Mouse (Mus musculus): ENCODE data around the gene Galnt3.

The Galnt3 gene

DNA sequence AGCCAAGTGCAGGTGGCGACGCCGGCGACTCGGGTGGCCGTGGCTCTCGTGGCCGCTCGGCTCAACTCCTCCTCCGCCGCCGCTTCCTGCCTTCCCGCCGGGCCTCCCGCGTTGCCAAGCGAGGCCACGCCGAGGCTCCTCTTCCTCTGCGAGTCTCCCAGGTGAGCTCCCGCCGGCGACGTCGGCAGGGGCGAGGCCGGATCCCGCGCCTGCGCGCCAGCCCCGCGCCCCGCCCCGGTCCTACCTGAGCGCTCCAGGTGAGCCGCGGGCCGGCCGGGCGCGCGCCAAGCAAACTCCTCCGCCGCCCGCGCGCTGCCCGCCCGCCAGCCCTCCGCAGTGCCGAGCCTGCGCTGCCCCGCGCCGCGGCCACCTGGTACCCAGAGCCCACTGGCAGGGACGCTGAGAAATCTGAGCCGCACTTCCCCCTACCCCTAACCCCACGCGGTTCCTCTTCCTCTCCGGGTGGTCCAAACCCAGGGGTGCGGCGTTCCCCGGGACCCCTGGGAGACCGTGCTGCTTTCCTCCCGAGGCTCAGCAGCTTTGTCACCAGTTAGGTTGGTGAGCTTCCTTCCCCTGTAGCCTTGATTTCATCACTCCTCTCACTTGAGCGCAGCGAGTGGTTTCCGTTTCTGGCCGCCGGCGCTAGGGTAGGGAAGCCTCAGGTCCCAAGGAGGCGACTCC is at the start of gene Galnt3:
TSS of gene Galnt3 (minus strand) at position 404 of the 681 bp plus-strand sequence.
- DNase-seq (ENCODE audit: low read depth): no peak

DNA sequence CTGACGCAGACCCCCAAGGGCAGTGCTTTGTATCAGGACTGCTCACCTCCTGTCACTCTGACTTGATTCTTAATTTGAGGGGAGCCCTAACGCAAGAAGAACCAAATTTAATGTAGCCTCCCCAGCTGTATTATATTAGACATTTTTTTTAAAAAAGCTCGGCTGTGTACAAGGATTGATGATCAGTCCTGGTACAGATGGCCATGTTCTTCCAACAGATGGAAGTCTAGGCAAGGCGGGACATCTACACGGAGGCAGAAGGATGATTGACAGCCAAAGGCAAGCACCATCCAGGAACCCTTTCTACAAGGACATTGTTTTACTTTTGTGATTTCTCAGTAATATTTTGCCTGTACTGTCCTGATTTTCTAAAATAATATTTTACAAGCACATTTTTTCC is 48.3 kb upstream of the Galnt3 start:
- DNase-seq (ENCODE audit: low read depth): no peak

DNA sequence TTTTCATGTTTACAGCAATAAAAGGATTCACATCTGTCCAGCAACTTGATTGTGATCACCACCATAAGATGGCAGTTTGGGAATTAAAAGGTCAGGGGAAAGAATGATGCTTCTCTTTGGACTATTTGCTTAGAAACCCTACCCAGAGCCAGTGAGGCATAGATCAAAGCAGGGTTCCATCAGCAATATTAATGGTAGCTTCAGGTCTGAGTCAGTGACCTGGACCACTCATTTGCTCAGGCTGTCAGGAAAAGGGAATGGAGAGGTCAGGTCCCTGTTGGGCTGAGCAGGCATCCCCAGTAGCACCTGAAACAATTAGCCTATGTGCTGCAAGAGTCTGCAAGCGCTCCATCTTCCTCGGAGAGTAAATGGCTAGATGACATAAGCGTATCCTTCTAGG is 46.8 kb upstream of the Galnt3 start:
- no peak for DNase-seq (ENCODE audit: low read depth)

DNA sequence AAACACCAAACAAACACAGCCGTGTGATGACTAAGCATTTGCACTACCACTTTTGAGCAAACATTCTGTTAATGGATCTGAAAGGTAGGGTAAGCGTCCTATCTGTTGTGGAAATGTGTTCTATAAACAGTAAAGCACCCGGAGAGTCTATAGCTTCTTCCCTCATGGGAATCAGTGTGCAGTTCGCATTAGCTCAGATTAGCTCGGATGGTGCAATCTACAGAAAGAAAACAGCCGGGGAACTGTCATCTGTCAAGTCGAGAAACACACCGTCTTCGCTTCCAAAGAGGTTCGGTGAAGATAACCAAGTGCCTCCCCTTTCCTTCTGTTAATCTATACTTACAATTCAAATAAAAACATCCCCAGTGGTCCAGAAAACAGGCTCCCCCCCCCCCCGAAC is 45.9 kb upstream of the Galnt3 start:
- no peak for DNase-seq (ENCODE audit: low read depth)

- DNase-seq (ENCODE audit: low read depth): no peak
Measured at GRCm38 (mm10) chr2:66165025-66165424, 40.2 kb upstream of the Galnt3 start.

DNA sequence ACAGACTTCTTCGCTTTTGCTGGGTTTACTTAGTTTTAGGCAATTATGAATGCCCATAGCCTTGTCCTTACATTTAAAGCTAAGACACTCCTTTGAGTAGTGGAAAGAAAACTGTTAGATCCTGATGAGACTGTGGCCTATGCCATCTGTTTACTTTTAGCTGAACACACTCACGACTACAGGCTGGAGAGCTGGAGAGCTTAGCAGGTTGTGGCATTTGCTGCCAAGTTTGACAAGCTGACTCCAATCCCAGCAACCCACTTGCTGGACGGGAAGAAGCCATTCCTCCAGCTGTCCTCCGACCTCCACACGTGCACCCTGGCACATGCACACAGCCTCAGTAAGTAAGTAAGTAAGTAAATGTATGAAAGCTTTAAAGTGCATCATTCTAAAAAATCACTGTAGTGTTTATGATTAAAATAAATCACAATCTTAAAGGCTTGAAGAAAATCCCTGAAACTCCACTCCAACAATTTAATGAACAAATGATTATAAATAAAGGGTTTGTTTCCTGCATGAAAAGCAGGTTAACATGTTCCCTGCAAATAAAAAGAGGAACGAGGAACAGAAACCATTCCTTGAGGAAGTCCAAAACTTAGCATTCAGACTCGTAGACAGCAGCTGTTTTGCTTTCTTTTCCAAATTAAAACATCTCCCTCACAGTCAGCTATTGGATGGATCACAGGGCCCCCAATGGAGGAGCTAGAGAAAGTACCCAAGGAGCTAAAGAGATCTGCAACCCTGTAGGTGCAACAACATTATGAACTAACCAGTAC is 33.5 kb upstream of the Galnt3 start:
- no peak for DNase-seq (ENCODE audit: low read depth)

DNA sequence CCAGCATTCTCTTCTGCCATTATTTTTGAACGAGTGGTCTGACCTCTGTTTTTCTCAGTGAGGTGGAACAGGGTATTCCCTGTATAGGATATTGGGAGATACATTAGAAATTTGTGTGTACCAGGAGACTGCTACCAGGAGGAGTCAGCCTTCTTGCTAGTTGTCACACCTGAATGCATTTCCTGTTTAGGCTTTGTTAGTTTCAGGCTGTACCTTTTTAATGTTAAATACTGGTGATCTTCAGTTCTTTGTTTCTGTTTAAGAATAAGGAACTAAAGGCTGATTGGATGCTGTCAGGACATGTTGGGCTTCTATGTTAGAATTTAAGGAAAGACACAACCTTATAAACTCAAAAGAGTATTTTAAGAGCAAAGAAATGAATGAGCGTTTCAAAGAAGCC is 26.6 kb upstream of the Galnt3 start:
- DNase-seq (ENCODE audit: low read depth): no peak

- no peak for DNase-seq (ENCODE audit: low read depth)
Measured at GRCm38 (mm10) chr2:66150531-66150930, 25.7 kb upstream of the Galnt3 start.

GRCm38 (mm10) chr2:66148654-66149230 is 23.9 kb upstream of the Galnt3 start:
- no peak for DNase-seq (ENCODE audit: low read depth)

DNA sequence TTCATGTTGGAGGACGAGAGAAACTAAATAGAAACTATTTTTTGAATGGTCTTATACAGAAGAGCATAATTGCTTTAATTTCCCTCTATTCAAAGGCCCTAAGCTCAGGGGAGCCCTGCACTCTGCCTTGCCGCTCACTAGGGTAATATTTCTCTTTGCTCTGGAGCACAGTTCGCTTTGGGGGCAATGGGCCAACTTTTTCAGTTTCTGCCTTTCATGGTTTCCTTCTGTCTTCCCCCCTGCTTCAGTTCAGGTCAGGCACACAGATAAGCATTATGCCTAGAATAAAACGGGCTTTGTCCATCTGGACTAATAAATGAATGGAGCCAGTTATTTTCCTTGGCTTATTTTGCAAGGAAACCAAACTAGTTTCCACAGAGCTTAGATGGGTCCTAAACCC is 21.7 kb upstream of the Galnt3 start:
- no peak for DNase-seq (ENCODE audit: low read depth)

GRCm38 (mm10) chr2:66144770-66145169 is 20.0 kb upstream of the Galnt3 start:
- no peak for DNase-seq (ENCODE audit: low read depth)

DNA sequence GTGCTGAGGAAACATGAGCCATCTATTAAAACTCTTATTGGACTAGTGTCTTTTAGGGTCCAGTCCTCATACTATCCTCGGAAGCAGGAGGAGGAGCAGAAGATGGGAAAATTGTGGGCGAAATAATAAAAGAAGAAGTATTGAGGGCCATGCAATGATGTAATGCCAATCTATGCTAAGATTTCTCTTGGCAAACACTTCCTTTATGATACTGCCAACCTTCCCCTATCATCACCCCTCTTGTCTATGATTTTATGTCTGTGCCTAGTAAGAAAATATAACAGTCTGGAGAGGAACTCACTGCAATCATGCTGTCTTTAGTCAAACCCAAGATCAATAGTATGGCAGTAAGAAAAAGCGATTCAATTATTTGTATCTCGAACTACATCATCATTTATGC is 18.5 kb upstream of the Galnt3 start:
- no peak for DNase-seq (ENCODE audit: low read depth)

- no peak for DNase-seq (ENCODE audit: low read depth)
Measured at GRCm38 (mm10) chr2:66142711-66143110, 17.9 kb upstream of the Galnt3 start.

GRCm38 (mm10) chr2:66142268-66142667 is 17.5 kb upstream of the Galnt3 start:
- DNase-seq (ENCODE audit: low read depth): no peak

DNA sequence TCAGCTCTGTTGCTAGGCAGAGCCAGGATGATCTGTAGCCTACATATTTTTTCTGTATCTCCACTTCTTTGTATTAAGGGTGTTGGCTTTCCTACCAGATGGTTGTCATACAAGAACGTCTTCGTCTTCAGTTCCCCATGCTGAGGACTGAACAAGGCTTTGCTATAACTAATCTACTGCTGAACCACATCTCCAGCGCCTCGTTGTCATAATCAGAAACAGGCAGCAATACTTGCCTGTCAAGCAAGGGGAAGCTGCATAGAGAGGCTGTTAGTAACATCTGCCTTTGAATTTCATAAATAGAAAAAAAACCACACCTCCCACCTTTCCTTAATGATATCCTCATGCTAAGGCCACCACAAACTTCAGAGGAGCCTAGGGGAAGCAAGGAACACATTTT is 15.5 kb upstream of the Galnt3 start:
- no peak for DNase-seq (ENCODE audit: low read depth)

GRCm38 (mm10) chr2:66131862-66132544 is 7.2 kb upstream of the Galnt3 start:
- no peak for DNase-seq (ENCODE audit: low read depth)

DNA sequence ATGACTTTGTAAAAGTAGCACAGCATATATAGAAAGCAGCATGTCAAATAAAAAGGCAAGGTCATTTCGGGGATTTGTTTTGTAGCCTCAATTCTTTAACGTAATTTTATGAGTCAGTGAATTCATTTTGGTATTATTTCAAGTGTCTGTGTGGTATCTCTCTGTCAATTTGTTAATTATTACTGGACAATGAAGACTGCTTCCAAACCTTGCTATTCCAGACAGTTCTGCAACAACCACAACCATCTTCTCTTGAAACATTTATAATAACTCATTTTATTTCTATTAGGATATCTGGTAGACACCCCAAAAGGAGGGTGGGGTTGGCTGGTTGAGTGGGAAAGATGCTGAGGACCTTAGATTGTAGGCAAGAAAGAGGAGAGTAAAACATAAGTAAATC is 4.1 kb upstream of the Galnt3 start:
- no peak for DNase-seq (ENCODE audit: low read depth)

- no peak for DNase-seq (ENCODE audit: low read depth)
Measured at GRCm38 (mm10) chr2:66127541-66127940, 2.7 kb upstream of the Galnt3 start.

DNA sequence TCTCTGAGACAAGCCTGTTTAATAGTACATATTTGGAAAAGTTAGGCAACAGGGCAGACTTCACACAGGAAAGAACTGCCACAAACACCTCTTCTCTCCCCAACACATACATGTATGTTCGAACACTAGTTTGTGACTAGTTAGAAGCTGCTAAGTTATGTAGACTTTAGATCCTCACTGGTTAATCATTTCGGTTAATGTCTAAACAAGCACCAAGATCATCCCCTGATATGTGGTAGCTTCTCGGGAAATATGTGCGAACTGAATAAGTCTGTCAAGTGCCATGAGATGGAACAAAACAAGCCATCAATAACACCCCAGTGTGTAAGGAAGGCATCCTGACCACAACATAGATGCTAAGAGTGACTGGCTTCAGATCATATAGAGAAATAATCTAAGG is 2.1 kb upstream of the Galnt3 start:
- DNase-seq (ENCODE audit: low read depth): no peak

DNA sequence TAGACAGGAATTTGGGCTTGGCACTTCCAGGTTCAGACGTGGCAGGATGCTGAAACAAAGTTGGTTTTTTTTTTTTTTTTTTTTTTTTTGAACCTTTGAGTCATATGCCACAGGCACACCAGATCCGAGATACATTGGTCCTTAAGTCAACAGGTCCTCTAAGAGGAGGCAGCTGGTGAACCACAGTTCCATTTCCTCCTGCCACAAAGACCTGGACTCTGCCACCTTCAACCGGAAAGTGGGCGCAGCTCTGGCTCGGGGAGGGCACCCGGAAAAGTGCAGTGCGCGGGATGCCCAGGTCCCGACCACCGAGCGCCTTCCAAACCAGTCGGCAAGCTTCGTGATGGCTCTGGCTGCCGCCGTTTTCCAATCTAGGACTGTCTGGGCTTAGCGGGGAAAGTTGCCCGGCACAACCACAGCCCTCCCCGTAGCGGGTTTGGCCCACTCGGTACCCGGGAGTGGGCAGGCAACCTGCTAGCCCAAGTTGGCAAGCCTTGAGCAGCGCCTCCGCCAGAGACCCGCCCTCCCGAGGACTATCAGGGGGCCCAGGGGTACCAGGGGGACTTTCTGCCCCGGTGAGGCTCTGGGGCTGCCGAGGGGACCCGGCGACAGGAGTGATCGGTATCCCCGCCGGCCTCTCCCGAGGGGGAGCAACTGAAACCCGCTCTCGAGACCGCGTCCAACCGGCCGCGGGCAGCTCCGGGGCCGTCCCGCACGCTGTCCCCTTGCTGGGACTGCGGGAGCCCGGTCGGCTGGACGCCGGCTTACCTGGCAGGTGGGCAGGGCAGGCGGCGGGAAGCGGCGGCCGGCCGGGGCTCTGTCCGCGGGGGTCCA is 821 bp downstream of the Galnt3 start:
- DNase-seq (ENCODE audit: low read depth): no peak

- DNase-seq (ENCODE audit: low read depth): no peak
Measured at GRCm38 (mm10) chr2:66117686-66118085, 7.1 kb downstream of the Galnt3 start.
